Mouse (Mus musculus) frontal cortex, postnatal 36 days (tissue): ENCODE measurements around the gene Lcn10.
"Not testable (repeated sequence)": the region's sequence is repeated elsewhere in the genome, so short reads cannot be mapped to it uniquely, and the experiment has no call there.

Experiments used
- DNase-seq, 2 experiments: peaks; one replicate each; pipeline ENCODE4 v3.0.0; 2022; ENCODE audit warnings: low spot score in 2 of 2

Lcn10 gene

GRCm38 (mm10) chr2:25682426-25682825 is at the start of gene Lcn10:
TSS of gene Lcn10 (plus strand) at chr2:25682726.
- DNase-seq = no peak

- DNase-seq = no peak
These were observed 48.9 kb upstream of the Lcn10 start for GRCm38 (mm10) chr2:25633616-25634015.

GRCm38 (mm10) chr2:25634046-25634445 is 48.5 kb upstream of the Lcn10 start:
- no peak for DNase-seq

- DNase-seq = peak; percentile 17 to 26
These were observed 42.6 kb upstream of the Lcn10 start for GRCm38 (mm10) chr2:25639890-25640289.

GRCm38 (mm10) chr2:25652902-25653301 is 29.6 kb upstream of the Lcn10 start, which contains the start of gene Lcn8:
TSS of gene Lcn8 (plus strand) at chr2:25653120.
- no peak for DNase-seq

- no peak for DNase-seq
These were observed 28.0 kb upstream of the Lcn10 start for GRCm38 (mm10) chr2:25654502-25654901.

- peak; percentile 4 to 35 for DNase-seq
These were observed 25.8 kb upstream of the Lcn10 start for GRCm38 (mm10) chr2:25656691-25657090.

- no peak for DNase-seq
These were observed 25.3 kb upstream of the Lcn10 start for GRCm38 (mm10) chr2:25657246-25657645.

GRCm38 (mm10) chr2:25657652-25658051 is 24.9 kb upstream of the Lcn10 start, which contains the start of gene Lcn5:
TSS of gene Lcn5 (plus strand) at chr2:25657952.
- no peak for DNase-seq

- no peak for DNase-seq
These were observed 22.2 kb upstream of the Lcn10 start for GRCm38 (mm10) chr2:25660279-25660678.

GRCm38 (mm10) chr2:25661245-25661970 is 21.1 kb upstream of the Lcn10 start:
- no peak for DNase-seq

- peak; percentile 19 to 35 for DNase-seq
These were observed 19.0 kb upstream of the Lcn10 start for GRCm38 (mm10) chr2:25663511-25663910.

- no peak for DNase-seq
These were observed 18.4 kb upstream of the Lcn10 start for GRCm38 (mm10) chr2:25664125-25664524.

GRCm38 (mm10) chr2:25666516-25666915 is 16.0 kb upstream of the Lcn10 start:
- no peak for DNase-seq

GRCm38 (mm10) chr2:25676486-25676885 is 6.0 kb upstream of the Lcn10 start, which contains the start of gene Lcn6:
TSS of gene Lcn6 (plus strand) at chr2:25676786.
- DNase-seq = no peak

GRCm38 (mm10) chr2:25679559-25679958 is 3.0 kb upstream of the Lcn10 start:
- no peak for DNase-seq

- no peak for DNase-seq
These were observed 4.4 kb downstream of the Lcn10 start for GRCm38 (mm10) chr2:25686941-25687340.

- peak; percentile 38 to 45 for DNase-seq
These were observed 12.1 kb downstream of the Lcn10 start for GRCm38 (mm10) chr2:25694605-25695004.

- DNase-seq = no peak
These were observed 14.4 kb downstream of the Lcn10 start for GRCm38 (mm10) chr2:25696951-25697350.

GRCm38 (mm10) chr2:25698696-25699095 is 16.2 kb downstream of the Lcn10 start:
- DNase-seq = no peak

GRCm38 (mm10) chr2:25699743-25700142 is 17.2 kb downstream of the Lcn10 start, which contains the start of gene Obp2a:
TSS of gene Obp2a (plus strand) at chr2:25700043.
- not testable (repeated sequence) for DNase-seq

GRCm38 (mm10) chr2:25701001-25701400 is 18.5 kb downstream of the Lcn10 start:
- DNase-seq = no peak

GRCm38 (mm10) chr2:25703706-25704105 is 21.2 kb downstream of the Lcn10 start:
- DNase-seq = no peak
